Mouse (Mus musculus): ENCODE data around the gene Uqcr10. TPM values are rescaled to one million over a fixed set of nuclear protein-coding genes. Genes with fewer than 3 reads are reported as not detected.

The Uqcr10 gene
- 147 TPM for total RNA-seq (2023)

GRCm38 (mm10) chr11:4704072-4704964, at the start of gene Uqcr10, which contains the start of gene Zmat5:
TSS of gene Uqcr10 (minus strand) at chr11:4704342.
TSS of gene Zmat5 (plus strand) at chr11:4704678.

GRCm38 (mm10) chr11:4746733-4747132, 42.6 kb upstream of the Uqcr10 start, which contains the start of gene Cabp7:
TSS of gene Cabp7 (minus strand) at chr11:4746778.

Other genes starting within 250 kb of the Uqcr10 start
- gene Mtmr3, start 109.5 kb downstream of the Uqcr10 start, total RNA-seq (2023) = 83.6 TPM
- gene Gm11032, start 84.3 kb downstream of the Uqcr10 start, total RNA-seq (2023) = not detected
- 29.4 TPM for gene Ascc2, start 66.6 kb downstream of the Uqcr10 start, total RNA-seq (2023)
- gene Zmat5, start 336 bp upstream of the Uqcr10 start, total RNA-seq (2023) = 32.4 TPM
- not detected for gene Cabp7, start 42.4 kb upstream of the Uqcr10 start, total RNA-seq (2023)
- gene Nf2, start 145.2 kb upstream of the Uqcr10 start, total RNA-seq (2023) = 42.0 TPM
- gene Nipsnap1, start 169.6 kb upstream of the Uqcr10 start, total RNA-seq (2023) = 24.9 TPM
- gene Thoc5, start 191.0 kb upstream of the Uqcr10 start, total RNA-seq (2023) = 39.2 TPM
- gene Nefh, start 243.7 kb upstream of the Uqcr10 start, total RNA-seq (2023) = 3.0 TPM

Measured in CD8-positive naive resting alpha-beta T cell, adult 57 days (primary cell).